Comparison of ENCODE assay signal across 22 mouse cellular contexts in genomic region chr9:99355971-99356370, GRCm38 (mm10). TPM values are rescaled to one million over a fixed set of nuclear protein-coding genes. Genes with fewer than 3 reads are reported as not detected.
DNase-seq lines count a peak whose midpoint lies in the region; ATAC-seq and TF ChIP-seq lines count a peak whose summit lies in the region.
"Had no signal": no experiment of that assay in that cellular context is flagged by ENCODE, and none has a peak within 500 bp of the region (broad histone marks: within the 10 kb centered on the region; RNA-seq: fewer than 3 reads in every experiment).

No protein-coding gene starts in this region.

- TF ChIP-seq CTCF in lung, embryonic 14.5 days (IDR thresholded peaks at IDR 0.05; ENCODE audit: low read depth): no peak
- no peak for TF ChIP-seq CTCF in midbrain, postnatal 0 days (IDR thresholded peaks at IDR 0.05)
- TF ChIP-seq CTCF in kidney, adult 2 months (conservative IDR thresholded peaks at IDR 0.05; ENCODE audit: insufficient read depth, insufficient read length, low read depth, low read length): no peak

- no peaks in the 10 kb centered on the region for H3K36me3 ChIP-seq in lung, embryonic 14.5 days (ENCODE audit: insufficient read depth)
- no peaks in the 10 kb centered on the region for H3K36me3 ChIP-seq in midbrain, embryonic 11.5 days (ENCODE audit: control insufficient read depth, insufficient read depth, low read length)
- no peaks in the 10 kb centered on the region for H3K36me3 ChIP-seq in midbrain, postnatal 0 days (ENCODE audit: insufficient read depth, low read length)
- no peaks in the 10 kb centered on the region for H3K36me3 ChIP-seq in kidney, adult 2 months (ENCODE audit: control insufficient read depth, insufficient read depth, low read length)
- H3K36me3 ChIP-seq: embryonic facial prominence, embryonic 12.5 days; forebrain, embryonic 12.5 days; G1E; heart, embryonic 12.5 days; hindbrain, embryonic 13.5 days had no signal

- 38% methylated on average over 5 of the region's 5 CpGs for WGBS in lung, embryonic 14.5 days
- WGBS in midbrain, embryonic 11.5 days: 17% methylated on average over 5 of the region's 5 CpGs
- 31% methylated on average over 5 of the region's 5 CpGs for WGBS in midbrain, postnatal 0 days
- WGBS in kidney, adult 2 months: 65% methylated on average over 5 of the region's 5 CpGs

- DNase-seq in lung, embryonic 14.5 days: peak; percentile 38
- DNase-seq in lung, postnatal 14 days: no peak
- peak; percentile 85 for DNase-seq in midbrain, embryonic 11.5 days (ENCODE audit: low spot score, missing footprints)
- DNase-seq in midbrain, postnatal 0 days (ENCODE audit: low spot score): no peak
- peak; percentile 30 for DNase-seq in embryo, embryonic 9.5 days (ENCODE audit: extremely low spot score)
- no peak for DNase-seq in kidney, adult 2 months
- DNase-seq in spleen, postnatal 4 days (ENCODE audit: low spot score in 2 of 2): no peak
- DNase-seq: adrenal gland, postnatal 10 days; cerebellum, adult 11 months; cerebellum, adult 9-10 months; cerebellum, postnatal 25 days; gastrocnemius, adult 2 months; gastrocnemius, postnatal 25 days; heart, postnatal 36 days had no signal

- 0 out of 2 replicates have a peak, but pooled peaks cover 3% of the 10 kb centered on the region for H3K4me1 ChIP-seq in lung, embryonic 14.5 days (ENCODE audit: insufficient read depth)
- H3K4me1 ChIP-seq in midbrain, embryonic 11.5 days (ENCODE audit: control insufficient read depth, insufficient read depth, low read length): peaks cover 10% of the 10 kb centered on the region
- H3K4me1 ChIP-seq in midbrain, postnatal 0 days (ENCODE audit: insufficient read depth, low read length): peaks cover 7% of the 10 kb centered on the region; the same call in 1 of the 2 replicates
- no peaks in the 10 kb centered on the region for H3K4me1 ChIP-seq in kidney, adult 2 months (ENCODE audit: control insufficient read depth, insufficient read depth, low read length)

- no peak for ATAC-seq in lung, embryonic 14.5 days (ENCODE audit: insufficient read depth)
- 0 out of 2 replicates have a peak, but pooled peaks have one; percentile 24 for ATAC-seq in midbrain, embryonic 11.5 days (ENCODE audit: low FRiP score)
- ATAC-seq in midbrain, postnatal 0 days (ENCODE audit: low FRiP score): no peak
- ATAC-seq: forebrain, embryonic 16.5 days; hindbrain, postnatal 0 days had no signal

- TF ChIP-seq POLR2A in kidney, adult 2 months (IDR thresholded peaks at IDR 0.05; ENCODE audit: low read depth, low read length): no peak

- no peak overlapping the region for H3K4me3 ChIP-seq in lung, embryonic 14.5 days (ENCODE audit: low read depth, low read length)
- H3K4me3 ChIP-seq in midbrain, embryonic 11.5 days (ENCODE audit: low read depth, low read length): no peak overlapping the region
- H3K4me3 ChIP-seq in midbrain, postnatal 0 days (ENCODE audit: low read depth, low read length): no peak overlapping the region
- H3K4me3 ChIP-seq in kidney, adult 2 months (ENCODE audit: insufficient read depth, low read depth, low read length): no peak overlapping the region
- H3K4me3 ChIP-seq: embryonic facial prominence, embryonic 12.5 days; forebrain, embryonic 12.5 days; gastrocnemius, adult 2 months; heart, embryonic 12.5 days; hindbrain, embryonic 13.5 days had no signal

- no peaks in the 10 kb centered on the region for H3K9me3 ChIP-seq in lung, embryonic 14.5 days (ENCODE audit: low read depth, low read length)
- H3K9me3 ChIP-seq in midbrain, embryonic 11.5 days (ENCODE audit: control insufficient read depth, low read length): no peaks in the 10 kb centered on the region
- H3K9me3 ChIP-seq in midbrain, postnatal 0 days (ENCODE audit: low read length): no peaks in the 10 kb centered on the region
- H3K9me3 ChIP-seq: embryonic facial prominence, embryonic 12.5 days; forebrain, embryonic 12.5 days; G1E; heart, embryonic 12.5 days; hindbrain, embryonic 13.5 days had no signal

- peaks cover 36% of the 10 kb centered on the region for H3K27me3 ChIP-seq in lung, embryonic 14.5 days (ENCODE audit: insufficient read depth, low read length)
- peaks cover 30% of the 10 kb centered on the region for H3K27me3 ChIP-seq in midbrain, embryonic 11.5 days (ENCODE audit: control insufficient read depth, insufficient read depth, low read length)
- H3K27me3 ChIP-seq in midbrain, postnatal 0 days (ENCODE audit: insufficient read depth, low read length): peaks cover 27% of the 10 kb centered on the region
- no peaks in the 10 kb centered on the region; the same call in 1 of the 2 replicates for H3K27me3 ChIP-seq in kidney, adult 2 months (replicated peaks; ENCODE audit: control insufficient read depth, insufficient read depth, low read length)

- H3K27ac ChIP-seq in lung, embryonic 14.5 days (ENCODE audit: low read depth): no peak overlapping the region
- H3K27ac ChIP-seq in midbrain, embryonic 11.5 days (ENCODE audit: low read depth, low read length): no peak overlapping the region
- H3K27ac ChIP-seq in midbrain, postnatal 0 days (ENCODE audit: low read depth, low read length): no peak overlapping the region
- H3K27ac ChIP-seq in kidney, adult 2 months (ENCODE audit: insufficient read depth, low read depth, low read length): no peak overlapping the region
- H3K27ac ChIP-seq: embryonic facial prominence, embryonic 12.5 days; forebrain, embryonic 12.5 days; gastrocnemius, adult 2 months; hindbrain, embryonic 13.5 days; hindbrain, postnatal 0 days had no signal

- H3K4me2 ChIP-seq in lung, embryonic 14.5 days: no peak overlapping the region
- H3K4me2 ChIP-seq in midbrain, embryonic 11.5 days: no peak overlapping the region
- H3K4me2 ChIP-seq in midbrain, postnatal 0 days (ENCODE audit: low read depth, low read length, poor library complexity, severe bottlenecking): no peak overlapping the region
- H3K4me2 ChIP-seq: embryonic facial prominence, embryonic 12.5 days; forebrain, embryonic 12.5 days; heart, embryonic 12.5 days; hindbrain, embryonic 13.5 days had no signal

- no peak overlapping the region for H3K9ac ChIP-seq in lung, embryonic 14.5 days
- H3K9ac ChIP-seq in midbrain, embryonic 11.5 days (ENCODE audit: low read length): no peak overlapping the region
- H3K9ac ChIP-seq in midbrain, postnatal 0 days (replicated peaks; ENCODE audit: low read length, poor library complexity, severe bottlenecking): no peak overlapping the region
- H3K9ac ChIP-seq: embryonic facial prominence, embryonic 12.5 days; forebrain, embryonic 12.5 days; heart, embryonic 12.5 days; hindbrain, embryonic 13.5 days had no signal

RNA-seq across cellular contexts. Expression of gene Esyt3, which starts 2.4 kb away (rescaled TPM):
- 1.1 and 1.2 TPM in 2 replicates for polyA plus RNA-seq in lung, embryonic 14.5 days (2014; fragmentation: Nextera tagmentation; extraction: Ambion mirVana)
- polyA plus RNA-seq in midbrain, embryonic 11.5 days (2014; fragmentation: Nextera tagmentation; extraction: Ambion mirVana): 0.12 and 0.34 TPM in 2 replicates
- 0.82 and 1.1 TPM in 2 replicates for total RNA-seq in midbrain, postnatal 0 days (2014; rRNA removed)
- 1.4 and 1.8 TPM in 2 replicates for polyA plus RNA-seq in midbrain, postnatal 0 days (2015; fragmentation: Nextera tagmentation; extraction: Ambion mirVana)
- polyA plus RNA-seq in kidney, adult 2 months (2012; rRNA removed): 0.38 and 0.61 TPM in 2 replicates
- total RNA-seq: gastrocnemius, adult 2 months; granulocyte monocyte progenitor cell, adult 5-6 weeks had no signal
- polyA plus RNA-seq: G1E had no signal

Comparison
In these comparisons a context has a peak if more than half of its experiments do, and no peak if none do; other contexts are left out.
1. DNase-seq: peak in lung, embryonic 14.5 days (single experiment), midbrain, embryonic 11.5 days (single experiment) and embryo, embryonic 9.5 days (single experiment); none in lung, postnatal 14 days (single experiment), midbrain, postnatal 0 days (single experiment), kidney, adult 2 months (single experiment) and spleen, postnatal 4 days (0 of 2).